Mouse (Mus musculus) T-helper 17 cell (primary cell): ENCODE measurements at regions not wholly inside any gene's neighbourhood (a gene's known extent, or its start where the extent isn't known, plus 50 kb on each side); places are given as distances from the start of the nearest gene placed in this dataset.

ENCODE experiments used
- in situ Hi-C, 2 experiments: fragments of 300-600 bp; cut with MboI, MseI; formaldehyde crosslinking; loops; 1 replicate in 1 of 2; 2 replicates in 1 of 2; pipeline ENCODE4 v1.15.1; 2025; ENCODE audit warnings: high pct_unique_total_duplicates in 2 of 2

GRCm38 (mm10) chr1:21132340-21132739 is 53.3 kb upstream of the Tram2 start:
- in situ Hi-C loops = no loop called here

GRCm38 (mm10) chr1:21146961-21147360 is 67.9 kb upstream of the Tram2 start:
- in situ Hi-C loops = no loop called here

- in situ Hi-C loops = loop anchor here in 1 of 2 experiments (5.0 kb wide), 1 partner anchor 224 kb away; no protein-coding TSS in a partner anchor
These were observed 56.6 kb upstream of the Tmem14a start for GRCm38 (mm10) chr1:21161742-21162141.

- in situ Hi-C loops = loop anchor here in 1 of 2 experiments (5.0 kb wide), 2 partner anchors 89 to 229 kb away; partner anchors contain the start of gene Tram2
These were observed 52.1 kb upstream of the Tmem14a start for GRCm38 (mm10) chr1:21166287-21166733.

GRCm38 (mm10) chr1:21166762-21167161 is 51.6 kb upstream of the Tmem14a start:
- in situ Hi-C loops = loop anchor here in 1 of 2 experiments (5.0 kb wide), 2 partner anchors 89 to 229 kb away; partner anchors contain the start of gene Tram2
